Mouse (Mus musculus) retina, postnatal 7 days (tissue): ENCODE results near the gene Gm10354.
"Not testable (repeated sequence)": the region's sequence is repeated elsewhere in the genome, so short reads cannot be mapped to it uniquely, and the experiment has no call there.

ENCODE experiments used
- DNase-seq: peaks from one replicate; pipeline ENCODE4 v3.0.0-alpha.2; 2012; ENCODE audit warnings: low read depth, low spot score

Gene Gm10354

DNA sequence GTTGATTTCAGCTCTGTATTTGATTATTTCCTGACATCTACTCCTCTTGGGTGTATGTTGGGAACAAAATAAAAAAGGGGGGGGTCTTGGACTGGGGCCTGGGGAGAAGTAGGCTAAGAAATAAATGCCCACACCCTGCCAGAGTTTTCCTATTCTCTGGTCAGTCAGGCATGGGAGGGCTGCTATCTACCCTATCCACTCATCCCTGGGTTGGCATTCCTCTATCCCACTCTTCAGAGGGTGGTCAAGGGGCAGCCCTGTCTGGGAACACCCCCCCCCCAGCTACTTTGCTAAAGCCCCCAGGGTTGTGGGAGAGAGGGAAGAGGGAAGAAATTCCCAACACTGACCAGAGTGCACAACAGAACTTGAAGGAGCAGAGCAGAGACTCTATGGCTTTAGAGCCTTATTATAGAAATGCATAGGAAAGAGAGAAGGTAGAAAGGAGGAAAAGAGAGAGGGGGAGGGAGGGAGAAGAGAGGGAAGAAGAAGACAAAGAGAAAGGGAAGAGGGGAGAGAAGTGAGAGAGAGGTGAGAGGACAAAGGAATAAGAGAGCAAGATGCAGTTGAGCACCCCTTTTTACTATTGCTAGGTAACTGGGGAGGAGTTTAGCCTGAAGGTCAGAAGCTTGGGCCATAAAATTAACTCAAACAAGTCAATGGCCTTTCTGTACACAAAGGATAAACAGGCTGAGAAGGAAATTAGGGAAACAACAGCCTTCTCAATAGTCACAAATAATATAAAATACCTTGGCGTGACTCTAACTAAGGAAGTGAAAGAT, 22.6 kb downstream of the Gm10354 start:
- DNase-seq = not testable (repeated sequence)

DNA sequence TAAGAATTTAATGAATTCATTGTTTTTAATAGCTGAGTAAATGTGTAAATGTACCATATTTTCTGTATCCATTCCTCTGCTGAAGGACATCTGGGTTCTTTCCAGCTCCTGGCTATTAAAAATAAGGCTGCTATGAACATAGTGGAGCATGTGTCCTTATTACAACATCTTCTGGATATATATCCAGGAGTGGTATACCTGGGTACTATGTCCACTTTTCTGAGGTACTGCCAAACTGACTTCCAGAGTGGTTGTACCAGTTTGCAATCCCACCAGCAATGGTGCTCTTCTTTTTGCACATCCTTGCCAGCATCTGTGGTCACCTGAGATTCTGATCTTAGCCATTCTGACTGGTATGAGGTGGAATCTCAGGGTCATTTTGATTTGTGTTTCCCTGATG, 25.1 kb downstream of the Gm10354 start:
- not testable (repeated sequence) for DNase-seq

DNA sequence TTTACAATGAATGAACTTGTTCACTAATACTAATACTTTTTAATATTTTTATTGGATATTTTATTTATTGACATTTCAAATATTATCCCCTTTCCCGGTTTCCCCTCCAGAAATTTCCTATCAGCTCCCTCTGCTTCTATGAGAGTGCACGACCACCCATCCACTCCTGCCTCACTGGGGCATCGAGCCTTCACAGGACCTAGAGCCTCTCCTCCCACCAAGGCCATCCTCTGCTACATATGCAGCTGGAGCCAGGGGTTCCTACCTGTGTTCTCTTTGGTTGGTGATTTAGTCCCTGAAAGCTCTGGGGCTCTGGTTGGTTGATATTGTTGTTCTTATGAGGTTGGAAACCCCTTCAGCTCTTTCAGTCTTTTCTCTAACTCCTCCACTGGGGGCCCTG, 26.0 kb downstream of the Gm10354 start:
- DNase-seq = not testable (repeated sequence)

DNA sequence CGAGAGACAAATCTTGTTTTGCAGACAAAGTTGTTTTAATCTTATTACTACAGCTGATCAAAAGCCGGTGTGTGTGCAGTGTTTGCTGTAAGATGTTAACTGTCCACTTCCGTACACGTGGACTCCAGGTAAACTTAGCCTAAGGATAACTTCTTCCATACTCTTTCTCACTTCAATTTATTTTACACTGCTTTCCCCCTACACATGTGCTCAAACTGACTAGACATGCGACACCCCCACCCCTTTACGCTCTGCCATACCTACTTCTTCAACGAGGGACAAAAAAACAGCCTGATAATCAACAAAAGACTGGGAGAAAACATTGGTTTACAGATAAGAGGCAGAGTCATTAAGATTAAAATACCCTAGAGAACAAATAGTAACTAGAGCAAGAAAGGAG, 26.9 kb downstream of the Gm10354 start:
- not testable (repeated sequence) for DNase-seq

DNA sequence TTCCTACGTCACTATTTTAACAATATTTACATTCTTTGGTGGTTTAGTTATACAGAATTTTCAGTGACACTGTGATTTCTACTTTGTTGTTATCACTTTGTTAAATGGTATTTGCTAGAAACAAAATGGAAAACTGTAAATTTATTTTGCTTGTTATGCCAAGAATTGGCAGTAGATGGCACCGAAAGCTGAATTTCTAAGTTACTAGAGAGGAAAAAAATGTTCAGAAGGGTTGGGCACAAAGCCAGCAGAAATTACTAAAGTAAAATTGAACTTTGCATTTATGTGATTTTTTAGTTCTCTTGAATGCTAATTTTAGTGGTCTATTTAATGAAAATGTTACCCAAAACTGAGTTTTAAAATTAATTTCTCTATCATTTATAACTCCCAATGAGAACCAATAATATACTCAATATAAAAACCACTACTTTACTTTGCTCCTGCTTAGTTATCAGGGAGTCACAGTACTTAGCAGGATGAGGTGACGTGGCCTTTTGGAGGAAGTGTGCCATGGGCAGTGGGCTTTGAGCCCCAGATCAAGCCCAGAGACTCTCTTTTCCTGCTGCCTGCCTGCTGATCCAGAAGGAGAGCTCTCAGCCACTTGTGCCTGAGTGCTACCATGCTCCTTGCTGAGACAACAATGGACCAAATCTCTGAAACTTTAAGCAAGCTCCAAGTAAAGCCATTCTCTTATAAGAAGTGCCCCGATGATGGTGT, 31.1 kb downstream of the Gm10354 start:
- DNase-seq = not testable (repeated sequence)

DNA sequence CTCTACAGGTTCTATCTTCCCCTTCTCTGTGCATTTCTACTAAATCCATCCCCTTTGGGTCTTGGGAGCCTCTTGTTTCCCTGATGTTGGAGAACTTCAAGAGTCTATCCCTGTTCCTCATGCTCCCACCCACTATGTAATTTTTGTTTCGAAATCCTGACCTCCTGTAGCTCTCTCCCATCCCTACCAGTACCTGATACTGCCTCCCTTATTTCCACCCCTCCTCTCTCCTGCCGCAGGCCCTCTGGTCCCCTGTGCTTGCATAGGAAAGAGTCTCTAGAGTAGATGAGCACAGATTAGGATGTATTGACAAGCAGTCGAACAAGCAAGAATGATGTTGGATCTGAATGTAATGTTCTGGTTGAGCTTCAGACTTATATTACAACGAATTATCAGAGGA, 33.2 kb downstream of the Gm10354 start:
- DNase-seq = not testable (repeated sequence)

DNA sequence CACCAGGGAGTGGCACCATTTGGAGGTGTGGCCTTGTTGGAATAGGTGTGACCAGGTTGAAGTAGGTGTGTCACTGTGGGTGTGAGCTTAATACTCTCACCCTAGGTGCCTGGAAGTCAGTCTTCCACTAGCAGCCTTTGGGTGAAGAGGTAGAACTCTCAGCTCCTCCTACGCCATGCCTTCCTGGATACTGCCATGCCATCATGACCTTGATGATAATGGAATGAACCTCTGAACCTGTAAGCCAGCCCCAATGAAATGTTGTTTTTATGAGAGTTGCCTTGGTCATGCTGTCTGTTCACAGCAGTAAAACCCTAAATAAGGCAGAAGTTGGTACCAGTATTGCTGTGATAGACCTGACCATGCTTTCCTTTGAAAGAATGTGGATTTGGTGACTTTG, 37.7 kb downstream of the Gm10354 start:
- not testable (repeated sequence) for DNase-seq

DNA sequence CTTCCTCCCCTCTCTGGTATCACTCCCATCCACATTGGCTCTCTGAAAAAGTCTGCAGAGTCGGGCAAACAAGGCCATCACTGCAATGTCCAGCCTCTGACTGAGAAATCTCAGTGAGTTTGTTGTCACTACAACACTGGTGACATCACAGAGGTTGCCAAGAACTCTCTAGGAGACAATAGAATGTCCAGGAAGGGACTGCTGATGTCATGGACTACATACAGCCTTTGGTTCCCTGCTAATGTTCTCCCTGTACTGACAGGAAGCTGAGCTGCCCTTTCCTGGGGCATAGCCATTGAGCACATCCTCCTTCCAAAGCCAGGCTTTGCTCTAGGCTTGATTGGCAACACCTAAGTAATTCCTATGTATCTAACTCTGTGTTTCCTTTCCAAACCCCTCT, 40.4 kb downstream of the Gm10354 start, which contains the start of gene Speer4e:
Gene Speer4e (minus strand): TSS at position 101 of the 400 bp plus-strand sequence.
- not testable (repeated sequence) for DNase-seq

DNA sequence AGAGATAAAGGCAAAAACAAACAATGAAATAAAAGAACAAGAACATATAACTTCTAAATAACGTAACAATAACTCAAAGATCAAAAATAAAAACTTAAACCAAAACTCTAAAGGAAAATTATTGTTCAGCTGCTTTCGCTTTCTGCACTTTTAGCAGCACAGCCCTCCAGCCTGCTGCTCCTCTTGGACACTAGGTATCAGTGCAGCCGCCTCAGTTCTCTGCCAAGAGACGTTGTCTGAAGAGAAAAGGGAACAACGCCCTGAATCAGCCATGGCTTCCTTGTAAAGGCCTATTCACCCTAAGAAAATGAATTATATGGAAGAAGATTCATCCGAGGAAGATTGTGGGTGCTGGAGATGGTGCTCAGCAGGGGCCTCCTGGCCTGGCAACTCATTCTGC, 45.0 kb downstream of the Gm10354 start:
- DNase-seq = not testable (repeated sequence)

DNA sequence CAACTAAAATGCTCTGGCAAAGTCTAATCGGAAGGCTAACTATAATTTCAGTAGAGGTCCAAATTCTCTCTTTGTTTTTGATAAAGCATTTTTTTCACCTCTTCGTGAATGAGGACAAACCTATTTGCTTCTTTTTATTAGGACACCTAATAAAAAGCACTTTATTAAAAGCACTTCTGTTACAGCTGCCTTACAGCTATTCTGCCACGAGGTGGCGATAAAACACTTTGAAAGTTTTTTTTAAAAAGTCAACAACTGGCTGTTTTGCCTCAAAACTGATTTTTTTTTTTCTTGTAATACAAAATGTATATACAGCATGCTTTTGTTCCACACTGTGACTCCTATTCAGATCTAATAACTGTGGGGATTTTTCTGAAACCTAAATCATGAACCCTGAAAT, 51.7 kb downstream of the Gm10354 start:
- not testable (repeated sequence) for DNase-seq
